Mouse (Mus musculus): ENCODE measurements around the gene Grm7. TPM values are rescaled to one million over a fixed set of nuclear protein-coding genes. Genes with fewer than 3 reads are reported as not detected.

Gene Grm7
- polyA plus RNA-seq, 1 experiment from 2014 or later: 0.11 TPM

- Histone ChIP-seq H3K27ac (ENCODE audit: low read length) (no peak overlapping the region), H3K9me3 (ENCODE audit: control insufficient read depth, low read length) (no peaks in the 10 kb centered on the region)
- no peak for ATAC-seq (ENCODE audit: low read depth)
Measured at GRCm38 (mm10) chr6:111371581-111372349, 726.4 kb downstream of the Grm7 start.

GRCm38 (mm10) chr6:111372626-111373380, 727.4 kb downstream of the Grm7 start:
- Histone ChIP-seq H3K4me3 (ENCODE audit: low read length) (no peak overlapping the region), H3K4me2 (ENCODE audit: low read depth, low read length) (no peak overlapping the region), H3K27me3 (ENCODE audit: control insufficient read depth, insufficient read depth, low read depth, low read length) (no peaks in the 10 kb centered on the region), H3K9me3 (ENCODE audit: control insufficient read depth, low read length) (no peaks in the 10 kb centered on the region), H3K4me1 (replicated peaks; ENCODE audit: control insufficient read depth, insufficient read depth, low read length) (no peaks in the 10 kb centered on the region), H3K9ac (ENCODE audit: low read length) (no peak overlapping the region), H3K27ac (ENCODE audit: low read length) (no peak overlapping the region), H3K36me3 (ENCODE audit: control insufficient read depth, insufficient read depth, low read length) (no peaks in the 10 kb centered on the region)
- 27% methylated on average over 11 of the region's 11 CpGs for WGBS
- no peak for ATAC-seq (ENCODE audit: low read depth)

More at GRCm38 (mm10) chr6:111371581-111372349, 726.4 kb downstream of the Grm7 start:
- 26% methylated on average over 4 of the region's 4 CpGs for WGBS
- H3K27me3 ChIP-seq (ENCODE audit: control insufficient read depth, insufficient read depth, low read depth, low read length): no peaks in the 10 kb centered on the region
- H3K4me3 ChIP-seq (ENCODE audit: low read length): no peak overlapping the region
- H3K4me1 ChIP-seq (replicated peaks; ENCODE audit: control insufficient read depth, insufficient read depth, low read length): no peaks in the 10 kb centered on the region
- H3K36me3 ChIP-seq (ENCODE audit: control insufficient read depth, insufficient read depth, low read length): no peaks in the 10 kb centered on the region
- H3K9ac ChIP-seq (ENCODE audit: low read length): no peak overlapping the region
- H3K4me2 ChIP-seq (ENCODE audit: low read depth, low read length): no peak overlapping the region

GRCm38 (mm10) chr6:111380710-111381109, 735.3 kb downstream of the Grm7 start:
- H3K36me3 ChIP-seq (ENCODE audit: control insufficient read depth, insufficient read depth, low read length): no peaks in the 10 kb centered on the region
- no peak for ATAC-seq (ENCODE audit: low read depth)
- 72% methylated on average over 2 of the region's 2 CpGs for WGBS
- no peak overlapping the region for H3K4me3 ChIP-seq (ENCODE audit: low read length)
- no peak overlapping the region for H3K4me2 ChIP-seq (ENCODE audit: low read depth, low read length)
- H3K27ac ChIP-seq (ENCODE audit: low read length): no peak overlapping the region
- no peaks in the 10 kb centered on the region for H3K4me1 ChIP-seq (replicated peaks; ENCODE audit: control insufficient read depth, insufficient read depth, low read length)
- H3K9ac ChIP-seq (ENCODE audit: low read length): no peak overlapping the region
- no peaks in the 10 kb centered on the region for H3K27me3 ChIP-seq (ENCODE audit: control insufficient read depth, insufficient read depth, low read depth, low read length)
- H3K9me3 ChIP-seq (ENCODE audit: control insufficient read depth, low read length): no peaks in the 10 kb centered on the region

- ATAC-seq (ENCODE audit: low read depth): no peak
- Histone ChIP-seq H3K36me3 (ENCODE audit: control insufficient read depth, insufficient read depth, low read length) (no peaks in the 10 kb centered on the region), H3K9me3 (ENCODE audit: control insufficient read depth, low read length) (no peaks in the 10 kb centered on the region), H3K4me2 (ENCODE audit: low read depth, low read length) (no peak overlapping the region), H3K27me3 (ENCODE audit: control insufficient read depth, insufficient read depth, low read depth, low read length) (no peaks in the 10 kb centered on the region), H3K9ac (ENCODE audit: low read length) (no peak overlapping the region), H3K4me3 (ENCODE audit: low read length) (no peak overlapping the region), H3K4me1 (replicated peaks; ENCODE audit: control insufficient read depth, insufficient read depth, low read length) (no peaks in the 10 kb centered on the region), H3K27ac (ENCODE audit: low read length) (no peak overlapping the region)
- 81% methylated on average over 8 of the region's 8 CpGs for WGBS
Measured at GRCm38 (mm10) chr6:111408750-111409149, 763.4 kb downstream of the Grm7 start.

- Histone ChIP-seq H3K27ac (ENCODE audit: low read length) (no peak overlapping the region), H3K27me3 (ENCODE audit: control insufficient read depth, insufficient read depth, low read depth, low read length) (no peaks in the 10 kb centered on the region), H3K36me3 (ENCODE audit: control insufficient read depth, insufficient read depth, low read length) (no peaks in the 10 kb centered on the region), H3K4me1 (replicated peaks; ENCODE audit: control insufficient read depth, insufficient read depth, low read length) (no peaks in the 10 kb centered on the region), H3K4me3 (ENCODE audit: low read length) (no peak overlapping the region), H3K4me2 (ENCODE audit: low read depth, low read length) (no peak overlapping the region), H3K9me3 (ENCODE audit: control insufficient read depth, low read length) (no peaks in the 10 kb centered on the region), H3K9ac (ENCODE audit: low read length) (no peak overlapping the region)
- no peak for ATAC-seq (ENCODE audit: low read depth)
- WGBS: 67% methylated on average over 1 of the region's 1 CpGs
Measured at GRCm38 (mm10) chr6:111424737-111425136, 779.4 kb downstream of the Grm7 start.

GRCm38 (mm10) chr6:111446228-111446627, 800.8 kb downstream of the Grm7 start:
- Histone ChIP-seq H3K4me1 (replicated peaks; ENCODE audit: control insufficient read depth, insufficient read depth, low read length) (no peaks in the 10 kb centered on the region), H3K4me3 (ENCODE audit: low read length) (no peak overlapping the region), H3K27ac (ENCODE audit: low read length) (no peak overlapping the region), H3K36me3 (ENCODE audit: control insufficient read depth, insufficient read depth, low read length) (no peaks in the 10 kb centered on the region), H3K9ac (ENCODE audit: low read length) (no peak overlapping the region), H3K9me3 (ENCODE audit: control insufficient read depth, low read length) (no peaks in the 10 kb centered on the region), H3K27me3 (ENCODE audit: control insufficient read depth, insufficient read depth, low read depth, low read length) (no peaks in the 10 kb centered on the region), H3K4me2 (ENCODE audit: low read depth, low read length) (no peak overlapping the region)
- 65% methylated on average over 2 of the region's 2 CpGs for WGBS
- ATAC-seq (ENCODE audit: low read depth): no peak

- Histone ChIP-seq H3K36me3 (ENCODE audit: control insufficient read depth, insufficient read depth, low read length) (no peaks in the 10 kb centered on the region), H3K27ac (ENCODE audit: low read length) (no peak overlapping the region), H3K27me3 (ENCODE audit: control insufficient read depth, insufficient read depth, low read depth, low read length) (no peaks in the 10 kb centered on the region), H3K4me1 (replicated peaks; ENCODE audit: control insufficient read depth, insufficient read depth, low read length) (no peaks in the 10 kb centered on the region), H3K4me2 (ENCODE audit: low read depth, low read length) (no peak overlapping the region), H3K9ac (ENCODE audit: low read length) (no peak overlapping the region), H3K4me3 (ENCODE audit: low read length) (no peak overlapping the region), H3K9me3 (ENCODE audit: control insufficient read depth, low read length) (no peaks in the 10 kb centered on the region)
- no peak for ATAC-seq (ENCODE audit: low read depth)
Measured at GRCm38 (mm10) chr6:111447851-111448250, 802.5 kb downstream of the Grm7 start.

GRCm38 (mm10) chr6:111449054-111449783, 803.8 kb downstream of the Grm7 start:
- Histone ChIP-seq H3K4me1 (replicated peaks; ENCODE audit: control insufficient read depth, insufficient read depth, low read length) (no peaks in the 10 kb centered on the region), H3K4me2 (ENCODE audit: low read depth, low read length) (no peak overlapping the region), H3K27me3 (ENCODE audit: control insufficient read depth, insufficient read depth, low read depth, low read length) (no peaks in the 10 kb centered on the region), H3K4me3 (ENCODE audit: low read length) (no peak overlapping the region), H3K27ac (ENCODE audit: low read length) (no peak overlapping the region), H3K9ac (ENCODE audit: low read length) (no peak overlapping the region), H3K36me3 (ENCODE audit: control insufficient read depth, insufficient read depth, low read length) (no peaks in the 10 kb centered on the region), H3K9me3 (ENCODE audit: control insufficient read depth, low read length) (no peaks in the 10 kb centered on the region)
- 29% methylated on average over 3 of the region's 3 CpGs for WGBS
- ATAC-seq (ENCODE audit: low read depth): no peak

GRCm38 (mm10) chr6:111481866-111482265, 836.5 kb downstream of the Grm7 start:
- Histone ChIP-seq H3K27me3 (ENCODE audit: control insufficient read depth, insufficient read depth, low read depth, low read length) (no peaks in the 10 kb centered on the region), H3K36me3 (ENCODE audit: control insufficient read depth, insufficient read depth, low read length) (no peaks in the 10 kb centered on the region), H3K4me1 (replicated peaks; ENCODE audit: control insufficient read depth, insufficient read depth, low read length) (no peaks in the 10 kb centered on the region), H3K4me2 (ENCODE audit: low read depth, low read length) (no peak overlapping the region), H3K9me3 (ENCODE audit: control insufficient read depth, low read length) (no peaks in the 10 kb centered on the region), H3K4me3 (ENCODE audit: low read length) (no peak overlapping the region), H3K9ac (ENCODE audit: low read length) (no peak overlapping the region), H3K27ac (ENCODE audit: low read length) (no peak overlapping the region)
- ATAC-seq (ENCODE audit: low read depth): no peak
- WGBS: 60% methylated on average over 1 of the region's 1 CpGs
